Mouse (Mus musculus): ENCODE data around the gene Smc1a.

DNA sequence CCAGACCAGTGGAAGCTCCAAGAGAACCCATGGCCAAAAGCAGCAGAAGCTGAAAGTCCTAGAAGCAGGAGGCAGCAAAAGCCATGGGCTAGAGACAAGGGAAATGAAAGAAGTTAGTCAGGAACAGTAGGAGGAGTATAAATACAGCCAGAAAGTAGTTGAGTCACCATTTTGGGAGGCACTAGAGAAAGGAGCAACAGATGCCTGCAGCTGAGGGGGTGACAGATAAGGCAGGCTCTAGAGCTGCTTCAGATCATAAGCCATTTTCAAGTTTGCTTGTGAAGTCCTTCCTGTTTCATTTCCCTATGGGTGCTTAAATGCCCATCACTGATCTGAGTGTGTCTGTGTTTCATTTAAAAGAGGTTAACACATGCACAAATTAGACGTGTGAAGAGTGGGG is 51.6 kb downstream of the Smc1a start:
- TF ChIP-seq POLR2A (IDR thresholded peaks at IDR 0.05; ENCODE audit: control insufficient read depth, low read depth, low read length) (no peak), CTCF (IDR thresholded peaks at IDR 0.05; ENCODE audit: control insufficient read depth, insufficient read depth, insufficient replicate concordance, low read depth, low read length) (no peak)
